Mouse (Mus musculus) stomach, embryonic 15.5 days (tissue): Measurements from ENCODE around the gene Nrtn. TPM values are rescaled to one million over a fixed set of nuclear protein-coding genes. Genes with fewer than 3 reads are reported as not detected.

Experiments
- ATAC-seq: fragments of 200-750 bp; cut with Nextera tagmentation; 2 replicates; pipeline ENCODE4 v1.8.0; 2017; ENCODE audit warnings: low read depth, moderate number of reproducible peaks, moderate TSS enrichment; ENCODE audit not compliant: insufficient read depth, low FRiP score
- H3K27ac ChIP-seq: fragments of 300-500 bp; sonication (generic); 2 replicates; pipeline ENCODE4 v1.5.1; 2015; ENCODE audit warnings: mild to moderate bottlenecking, inconsistent platforms
- H3K27me3 ChIP-seq: fragments of 300-500 bp; sonication (generic); replicated peaks from 2 replicates; pipeline ENCODE4 v1.6.1; 2015; ENCODE audit warnings: inconsistent platforms
- H3K36me3 ChIP-seq: fragments of 300-500 bp; sonication (generic); 2 replicates; pipeline ENCODE4 v1.6.1; 2015; ENCODE audit warnings: inconsistent platforms
- H3K4me1 ChIP-seq: fragments of 300-500 bp; sonication (generic); 2 replicates; pipeline ENCODE4 v1.6.1; 2015; ENCODE audit warnings: inconsistent platforms
- H3K4me2 ChIP-seq: fragments of 300-500 bp; sonication (generic); 2 replicates; pipeline ENCODE4 v1.6.1; 2015; ENCODE audit warnings: mild to moderate bottlenecking, inconsistent platforms
- H3K4me3 ChIP-seq: fragments of 300-500 bp; sonication (generic); replicated peaks from 2 replicates; pipeline ENCODE4 v1.5.1; 2015; ENCODE audit warnings: inconsistent platforms
- H3K9ac ChIP-seq: fragments of 300-500 bp; sonication (generic); 2 replicates; pipeline ENCODE4 v1.6.1; 2015; ENCODE audit warnings: inconsistent platforms
- H3K9me3 ChIP-seq: fragments of 300-500 bp; sonication (generic); 2 replicates; pipeline ENCODE4 v1.6.1; 2016; ENCODE audit warnings: inconsistent platforms
- WGBS: fragments of 180-500 bp; shearing (Covaris S2); methylation state at CpG from one replicate; pipeline ENCODE4 v1.1.7; 2015; 5-methylcytosine and 5-hydroxymethylcytosine counted together
- polyA plus RNA-seq: library from polyadenylated mRNA; unstranded; fragments of >200 nt; fragmentation: Nextera tagmentation; extraction: Ambion mirVana; gene quantifications from 2 replicates; pipeline ENCODE4 v1.2.1, GENCODE M21; 2015

Gene Nrtn
- polyA plus RNA-seq, 1 experiment from 2014 or later = 13.3 TPM

DNA sequence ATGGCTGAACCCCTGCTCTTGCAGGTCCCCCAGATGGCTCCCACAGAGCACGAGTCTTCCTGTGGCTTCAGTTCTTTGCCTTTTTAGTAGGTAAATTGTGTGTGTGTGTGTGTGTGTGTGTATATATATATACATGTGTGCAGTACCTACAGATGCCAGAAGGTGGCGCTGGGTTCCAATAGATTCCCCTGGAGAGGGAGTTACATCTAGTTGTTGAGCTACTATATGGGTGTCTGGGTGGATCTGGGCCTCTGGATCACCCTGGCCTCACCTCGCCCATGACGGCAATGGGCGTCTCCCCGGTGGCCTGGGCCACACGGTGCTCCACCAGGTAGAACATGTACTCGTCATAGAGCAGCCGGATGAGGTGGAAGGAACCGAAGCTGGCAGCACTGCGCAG lies 20.2 kb upstream of the Nrtn start:
- Histone ChIP-seq H3K4me3 (no peak overlapping the region), H3K9me3 (no peaks in the 10 kb centered on the region), H3K4me2 (no peak overlapping the region), H3K27ac (no peak overlapping the region), H3K9ac (no peak overlapping the region), H3K27me3 (no peaks in the 10 kb centered on the region), H3K4me1 (peaks cover 11% of the 10 kb centered on the region; the same call in 1 of the 2 replicates), H3K36me3 (0 out of 2 replicates have a peak, but pooled peaks cover 9% of the 10 kb centered on the region)
- no peak for ATAC-seq
- WGBS = 92% methylated on average over 11 of the region's 11 CpGs

- Histone ChIP-seq H3K4me3 (no peak within 1 kb of the TSS), H3K27me3 (no peaks in the 10 kb centered on the region), H3K4me1 (peaks cover 5% of the 10 kb centered on the region), H3K27ac (no peak within 1 kb of the TSS), H3K4me2 (no peak within 1 kb of the TSS), H3K9me3 (no peaks in the 10 kb centered on the region), H3K9ac (no peak within 1 kb of the TSS), H3K36me3 (peaks cover 37% of the 10 kb centered on the region)
- WGBS = 89% methylated on average over 5 of the region's 5 CpGs
- no peak for ATAC-seq
These were observed 12.6 kb upstream of the Nrtn start, which contains the start of gene Prr22 for GRCm38 (mm10) chr17:56769950-56770349. Prr22 (plus strand) TSS chr17:56770250.

DNA sequence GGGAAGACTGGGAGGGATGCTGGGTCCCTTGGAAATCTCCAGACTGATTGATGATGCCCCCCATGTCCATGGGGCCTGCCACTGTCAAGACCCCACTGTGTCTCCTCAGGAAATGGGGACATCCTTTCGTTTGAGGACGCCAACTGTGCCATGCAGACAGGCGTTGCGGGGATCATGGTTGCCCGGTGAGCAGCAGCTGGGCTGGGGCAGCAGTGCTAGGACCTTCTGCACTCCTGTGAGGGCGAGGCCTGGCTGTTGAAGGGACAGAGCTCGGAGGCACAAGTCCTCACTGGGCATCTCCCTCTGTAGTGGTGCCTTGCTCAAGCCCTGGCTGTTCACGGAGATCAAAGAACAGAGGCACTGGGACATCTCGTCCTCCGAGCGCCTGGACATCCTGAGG lies 11.6 kb upstream of the Nrtn start:
- H3K27me3 ChIP-seq = no peaks in the 10 kb centered on the region
- no peak for ATAC-seq
- H3K27ac ChIP-seq = no peak overlapping the region
- H3K4me1 ChIP-seq = peaks cover 8% of the 10 kb centered on the region
- WGBS = 88% methylated on average over 11 of the region's 11 CpGs
- no peaks in the 10 kb centered on the region for H3K9me3 ChIP-seq
- peaks cover 37% of the 10 kb centered on the region for H3K36me3 ChIP-seq
- no peak overlapping the region for H3K4me2 ChIP-seq
- no peak overlapping the region for H3K9ac ChIP-seq
- no peak overlapping the region for H3K4me3 ChIP-seq

GRCm38 (mm10) chr17:56767531-56768135 lies 10.3 kb upstream of the Nrtn start:
- Histone ChIP-seq H3K27ac (no peak overlapping the region), H3K4me1 (peaks cover 14% of the 10 kb centered on the region), H3K27me3 (no peaks in the 10 kb centered on the region), H3K9ac (no peak overlapping the region), H3K9me3 (no peaks in the 10 kb centered on the region), H3K4me3 (no peak overlapping the region), H3K4me2 (no peak overlapping the region), H3K36me3 (peaks cover 37% of the 10 kb centered on the region)
- ATAC-seq = no peak
- WGBS = 92% methylated on average over 29 of the region's 29 CpGs

DNA sequence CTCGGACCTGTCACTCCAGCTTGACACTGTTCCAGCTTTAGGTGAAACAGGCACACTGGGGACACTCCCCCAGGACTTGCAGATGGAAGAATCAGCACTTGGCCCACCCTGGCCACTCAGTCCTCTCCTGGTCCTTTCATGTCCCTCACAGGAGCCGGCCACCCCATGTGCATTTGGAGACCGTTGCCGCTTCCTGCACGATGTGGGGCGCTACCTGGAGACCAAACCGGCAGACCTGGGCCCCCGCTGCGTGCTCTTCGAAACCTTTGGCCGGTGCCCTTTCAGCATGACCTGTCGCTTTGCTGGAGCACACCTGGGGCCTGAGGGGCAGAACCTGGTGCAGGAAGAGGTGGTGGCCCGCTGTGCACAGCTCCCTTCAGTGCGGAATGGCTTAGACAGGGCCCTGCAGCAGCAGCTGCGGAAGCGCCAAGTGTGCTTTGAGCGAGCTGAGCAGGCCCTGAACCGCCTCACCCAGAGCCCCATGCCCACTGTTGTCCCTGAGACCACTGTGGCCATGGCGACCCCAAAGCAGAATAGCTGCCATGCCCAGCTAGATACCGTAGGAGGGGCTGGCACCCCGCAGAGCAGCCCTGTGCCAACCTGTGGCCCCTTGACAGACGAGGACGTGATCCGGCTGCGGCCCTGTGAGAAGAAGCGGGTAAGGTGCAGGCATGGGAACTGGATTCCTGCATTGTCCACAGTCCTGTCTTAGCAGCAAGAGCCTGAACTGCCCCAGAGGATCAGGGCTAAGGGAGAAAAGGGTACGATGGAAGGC lies 9.5 kb upstream of the Nrtn start:
- H3K4me1 ChIP-seq = peaks cover 20% of the 10 kb centered on the region
- no peak for ATAC-seq
- H3K4me2 ChIP-seq = no peak overlapping the region
- no peak overlapping the region for H3K9ac ChIP-seq
- H3K36me3 ChIP-seq = peaks cover 37% of the 10 kb centered on the region
- 96% methylated on average over 27 of the region's 27 CpGs for WGBS
- H3K27me3 ChIP-seq = no peaks in the 10 kb centered on the region
- H3K4me3 ChIP-seq = no peak overlapping the region
- H3K9me3 ChIP-seq = no peaks in the 10 kb centered on the region
- no peak overlapping the region for H3K27ac ChIP-seq

DNA sequence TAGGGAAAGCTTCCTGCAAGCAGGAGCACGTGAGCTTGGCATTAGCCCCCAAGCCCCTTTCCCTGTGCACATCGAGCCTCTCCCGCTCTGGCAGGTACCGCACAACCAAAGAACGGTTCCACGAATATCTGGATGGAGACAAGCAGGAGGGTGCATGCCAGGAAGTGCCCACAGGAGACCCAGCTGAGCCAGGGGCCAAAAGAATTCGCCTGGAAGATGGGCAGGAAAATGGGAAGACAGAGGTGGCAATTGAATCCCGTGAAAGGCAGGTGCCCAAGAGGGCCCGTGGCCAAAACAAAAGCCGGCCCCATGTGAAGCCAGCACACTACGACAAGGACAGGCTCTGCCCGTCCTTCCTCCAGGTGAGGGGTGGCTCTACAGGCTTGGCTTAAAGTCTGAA lies 8.1 kb upstream of the Nrtn start:
- ATAC-seq = no peak
- Histone ChIP-seq H3K4me3 (peak overlapping the region; percentile 64), H3K27me3 (no peaks in the 10 kb centered on the region), H3K9me3 (no peaks in the 10 kb centered on the region), H3K27ac (peak overlapping the region; percentile 96; the same call in 1 of the 2 replicates), H3K36me3 (peaks cover 35% of the 10 kb centered on the region), H3K9ac (0 out of 2 replicates have a peak overlapping the region, but pooled peaks have one; percentile 16), H3K4me2 (peak overlapping the region; percentile 68), H3K4me1 (peaks cover 27% of the 10 kb centered on the region)
- WGBS = 53% methylated on average over 12 of the region's 12 CpGs

- Histone ChIP-seq H3K4me2 (peak within 1 kb of the TSS; percentile 68), H3K9ac (peak within 1 kb of the TSS; percentile 57), H3K9me3 (no peaks in the 10 kb centered on the region), H3K27me3 (no peaks in the 10 kb centered on the region), H3K4me1 (peaks cover 27% of the 10 kb centered on the region), H3K27ac (peak within 1 kb of the TSS; percentile 96), H3K4me3 (peak within 1 kb of the TSS; percentile 64), H3K36me3 (peaks cover 29% of the 10 kb centered on the region)
- WGBS = 1% methylated on average over 55 of the region's 58 CpGs
- ATAC-seq = peak; percentile 76
These were observed 7.4 kb upstream of the Nrtn start, which contains the start of gene Dus3l for GRCm38 (mm10) chr17:56764474-56765354. Dus3l (plus strand) TSS chr17:56764757.

GRCm38 (mm10) chr17:56763741-56764250 lies 6.5 kb upstream of the Nrtn start:
- H3K27me3 ChIP-seq = no peaks in the 10 kb centered on the region
- H3K9me3 ChIP-seq = no peaks in the 10 kb centered on the region
- H3K9ac ChIP-seq = no peak overlapping the region
- 74% methylated on average over 8 of the region's 8 CpGs for WGBS
- H3K4me1 ChIP-seq = peaks cover 27% of the 10 kb centered on the region
- H3K27ac ChIP-seq = peak overlapping the region; percentile 96
- H3K36me3 ChIP-seq = peaks cover 20% of the 10 kb centered on the region
- no peak for ATAC-seq
- H3K4me3 ChIP-seq = peak overlapping the region; percentile 64
- H3K4me2 ChIP-seq = peak overlapping the region; percentile 68

- 38% methylated on average over 27 of the region's 27 CpGs for WGBS
- peak overlapping the region; percentile 90 for H3K4me2 ChIP-seq
- no peak overlapping the region for H3K9ac ChIP-seq
- ATAC-seq = no peak
- H3K27ac ChIP-seq = peak overlapping the region; percentile 88
- no peaks in the 10 kb centered on the region for H3K9me3 ChIP-seq
- peaks cover 31% of the 10 kb centered on the region for H3K4me1 ChIP-seq
- H3K4me3 ChIP-seq = no peak overlapping the region; the same call in 1 of the 2 replicates
- 0 out of 2 replicates have a peak, but pooled peaks cover 4% of the 10 kb centered on the region for H3K27me3 ChIP-seq
- peaks cover 12% of the 10 kb centered on the region for H3K36me3 ChIP-seq
These were observed 5.7 kb upstream of the Nrtn start for GRCm38 (mm10) chr17:56762769-56763731.

DNA sequence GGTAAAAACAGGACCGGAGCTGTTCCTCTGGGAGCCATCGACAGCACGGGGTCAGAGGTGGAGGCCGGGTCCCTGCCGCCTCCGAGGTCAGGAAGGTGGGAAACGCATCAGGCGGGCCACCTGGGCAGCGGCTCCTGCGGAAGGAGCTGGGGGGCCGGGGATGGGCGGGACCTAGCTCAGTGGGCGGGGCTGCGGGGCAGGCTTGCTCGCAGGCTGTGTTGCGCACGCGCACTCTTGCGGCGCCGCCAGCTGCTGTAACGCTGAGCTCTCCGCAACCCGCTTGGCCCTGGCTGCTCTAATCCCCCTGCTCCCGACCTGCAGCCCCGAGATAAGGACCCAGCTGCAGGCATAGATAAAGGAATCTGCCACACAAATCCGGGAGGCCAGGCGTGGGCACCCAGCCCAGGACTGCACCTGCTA lies 4.7 kb upstream of the Nrtn start:
- Histone ChIP-seq H3K4me1 (peaks cover 39% of the 10 kb centered on the region), H3K9ac (peak overlapping the region; percentile 50), H3K4me2 (peak overlapping the region; percentile 90), H3K9me3 (no peaks in the 10 kb centered on the region), H3K36me3 (peaks cover 6% of the 10 kb centered on the region), H3K4me3 (peak overlapping the region; percentile 53), H3K27me3 (0 out of 2 replicates have a peak, but pooled peaks cover 4% of the 10 kb centered on the region), H3K27ac (peak overlapping the region; percentile 88)
- ATAC-seq = peak; percentile 58
- under 1% methylated on average over 28 of the region's 28 CpGs for WGBS
